Mouse (Mus musculus) thymus, adult 2 months (tissue): Measurements from ENCODE around the gene Nmd3. TPM values are rescaled to one million over a fixed set of nuclear protein-coding genes. Genes with fewer than 3 reads are reported as not detected.

Source experiments
- DNase-seq: peaks from one replicate; pipeline ENCODE4 v3.0.0; 2021
- H3K27ac ChIP-seq: fragments of 200-500 bp; 2 replicates; pipeline ENCODE4 v1.5.1; 2012; ENCODE audit warnings: low read length, control low read depth; ENCODE audit not compliant: control insufficient read depth, insufficient read depth
- H3K27me3 ChIP-seq: fragments of 200-500 bp; 2 replicates; pipeline ENCODE4 v1.6.1; 2012; ENCODE audit warnings: mild to moderate bottlenecking, low read length, moderate library complexity, mixed read lengths; ENCODE audit not compliant: control insufficient read depth, insufficient read depth
- H3K36me3 ChIP-seq: fragments of 200-500 bp; 2 replicates; pipeline ENCODE4 v1.6.1; 2012; ENCODE audit warnings: mild to moderate bottlenecking, low read length, moderate library complexity; ENCODE audit not compliant: control insufficient read depth, insufficient read depth
- H3K4me1 ChIP-seq: fragments of 200-500 bp; replicated peaks from 2 replicates; pipeline ENCODE4 v1.6.1; 2012; ENCODE audit warnings: low read length; ENCODE audit not compliant: control insufficient read depth, insufficient read depth
- H3K4me3 ChIP-seq: fragments of 200-500 bp; 2 replicates; pipeline ENCODE4 v1.5.1; 2012; ENCODE audit warnings: mild to moderate bottlenecking, low read length, control low read depth, moderate library complexity; ENCODE audit not compliant: control insufficient read depth, insufficient read depth
- CTCF ChIP-seq: fragments of 200-500 bp; IDR thresholded peaks from 2 replicates; pipeline ENCODE4 v1.5.1; 2012; ENCODE audit warnings: mild to moderate bottlenecking, control low read depth, low read length, moderate library complexity, borderline replicate concordance; ENCODE audit not compliant: control insufficient read depth, poor library complexity, insufficient read depth; ENCODE audit errors: extremely low read depth
- POLR2A ChIP-seq: fragments of 200-500 bp; IDR thresholded peaks from 2 replicates; pipeline ENCODE4 v1.6.1; 2012; ENCODE audit warnings: mild to moderate bottlenecking, low read length, control low read depth, moderate library complexity; ENCODE audit not compliant: control insufficient read depth, poor library complexity, insufficient read depth; ENCODE audit errors: extremely low read depth
- WGBS: fragments of 180-500 bp; shearing (Covaris S2); methylation state at CpG from one replicate; pipeline ENCODE4 v1.1.7; 2018; 5-methylcytosine and 5-hydroxymethylcytosine counted together
- polyA plus RNA-seq: library from polyadenylated mRNA; depleted of rRNA; stranded (reverse); fragments of >200 nt; gene quantifications from 2 replicates; pipeline ENCODE4 v1.2.3, GENCODE M21; 2012; rRNA removed

Gene Nmd3
- 57.6 and 65.3 TPM in 2 replicates for polyA plus RNA-seq

DNA sequence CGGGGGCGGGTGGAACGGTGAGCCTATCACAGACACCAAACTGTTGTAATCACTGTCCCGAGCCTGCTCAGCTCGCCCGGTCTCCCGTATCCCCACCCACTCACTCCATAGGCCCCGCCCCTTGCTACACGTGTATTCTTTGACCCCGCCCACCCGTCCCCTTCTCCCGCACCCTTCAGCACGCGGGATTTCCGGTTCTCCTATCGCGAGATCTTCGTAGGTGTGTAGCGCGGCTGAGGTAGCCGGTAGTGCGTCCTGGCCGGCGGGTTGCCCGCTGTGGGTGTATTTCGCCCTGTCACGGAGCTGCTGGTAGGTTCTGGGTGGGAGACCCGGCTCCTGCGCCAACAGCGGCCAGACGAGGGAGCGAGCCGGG lies at the start of gene Nmd3:
TSS of gene Nmd3 (plus strand) at position 172 of the 373 bp plus-strand sequence.
- DNase-seq, result peak; percentile 89
- H3K36me3 ChIP-seq, result peaks cover 3% of the 10 kb centered on the region; the same call in 1 of the 2 replicates
- H3K4me3 ChIP-seq, result peak within 1 kb of the TSS; percentile 99
- WGBS, result under 1% methylated on average over 33 of the region's 33 CpGs
- peak within 1 kb of the TSS; percentile 12; the same call in 1 of the 2 replicates for H3K27ac ChIP-seq
- TF ChIP-seq POLR2A (peak; percentile 84), CTCF (no peak)
- no peaks in the 10 kb centered on the region for H3K27me3 ChIP-seq
- peaks cover 12% of the 10 kb centered on the region for H3K4me1 ChIP-seq

DNA sequence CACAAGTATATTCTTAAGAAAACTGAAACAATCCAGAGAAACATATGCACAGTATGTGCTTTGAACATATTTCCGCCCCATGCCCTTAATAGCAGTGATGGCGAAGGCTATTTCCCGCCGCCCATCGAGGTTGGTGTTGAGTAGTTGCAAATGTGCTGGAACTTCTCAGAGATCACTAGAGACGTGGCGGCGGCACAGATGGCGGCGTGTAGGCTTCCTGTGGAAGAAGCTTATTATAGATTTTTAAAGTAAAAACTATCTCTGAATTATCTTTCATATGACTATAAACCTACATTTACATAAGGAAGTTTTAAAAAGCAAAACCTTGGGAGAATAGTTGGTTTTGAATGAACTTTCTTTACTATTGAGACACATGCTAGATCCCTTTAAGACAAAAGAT lies 48.4 kb upstream of the Nmd3 start:
- H3K27ac ChIP-seq, result no peak overlapping the region
- 95% methylated on average over 10 of the region's 10 CpGs for WGBS
- H3K4me3 ChIP-seq, result no peak overlapping the region
- TF ChIP-seq POLR2A (no peak), CTCF (no peak)
- H3K36me3 ChIP-seq, result no peaks in the 10 kb centered on the region
- H3K4me1 ChIP-seq, result no peaks in the 10 kb centered on the region
- DNase-seq, result no peak
- no peaks in the 10 kb centered on the region for H3K27me3 ChIP-seq

DNA sequence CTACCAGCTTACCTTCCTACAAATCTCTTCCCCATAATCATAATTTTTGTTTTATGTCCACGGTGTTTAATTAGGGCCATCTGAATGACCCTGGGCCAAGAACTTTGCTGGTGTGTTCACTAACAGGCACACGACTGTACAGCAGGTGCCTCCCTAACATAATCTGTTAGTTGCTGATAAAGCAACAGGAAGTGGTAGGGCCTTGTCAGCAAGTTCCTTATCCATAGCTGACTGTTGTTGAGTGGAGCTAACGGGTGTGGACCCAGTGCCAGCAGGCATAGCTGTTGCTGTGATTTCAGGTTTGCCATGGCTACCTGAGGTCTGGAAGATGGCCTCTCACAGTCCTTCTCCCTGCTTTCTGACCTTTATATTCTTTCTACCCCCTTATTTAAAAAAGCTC lies 47.6 kb upstream of the Nmd3 start:
- no peak for TF ChIP-seq POLR2A
- TF ChIP-seq CTCF, result no peak
- H3K27me3 ChIP-seq, result no peaks in the 10 kb centered on the region
- H3K36me3 ChIP-seq, result no peaks in the 10 kb centered on the region
- no peak overlapping the region for H3K27ac ChIP-seq
- no peaks in the 10 kb centered on the region for H3K4me1 ChIP-seq
- no peak overlapping the region for H3K4me3 ChIP-seq
- no peak for DNase-seq
- WGBS, result 10% methylated on average over 3 of the region's 3 CpGs

DNA sequence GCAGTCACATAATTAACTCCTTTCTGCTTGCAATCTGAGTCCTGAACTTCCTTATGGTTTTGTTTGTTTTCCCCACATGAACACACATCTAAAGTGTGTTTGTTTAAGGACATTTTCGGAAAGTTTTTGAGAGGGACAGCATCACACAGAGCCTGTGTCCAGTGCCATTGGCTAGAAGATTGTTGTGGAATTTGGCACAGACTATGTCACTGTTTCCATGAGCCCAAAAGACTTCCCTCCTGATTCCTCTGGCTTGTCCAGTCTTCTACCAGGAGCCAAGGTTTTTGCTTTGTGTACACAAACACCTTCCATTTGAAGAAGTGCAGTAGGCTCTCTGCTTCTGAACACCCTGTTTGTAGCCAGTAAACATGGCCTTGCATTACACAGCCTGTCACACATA lies 32.0 kb upstream of the Nmd3 start:
- TF ChIP-seq CTCF, result no peak
- no peak for TF ChIP-seq POLR2A
- 95% methylated on average over 1 of the region's 1 CpGs for WGBS
- H3K4me3 ChIP-seq, result no peak overlapping the region

DNA sequence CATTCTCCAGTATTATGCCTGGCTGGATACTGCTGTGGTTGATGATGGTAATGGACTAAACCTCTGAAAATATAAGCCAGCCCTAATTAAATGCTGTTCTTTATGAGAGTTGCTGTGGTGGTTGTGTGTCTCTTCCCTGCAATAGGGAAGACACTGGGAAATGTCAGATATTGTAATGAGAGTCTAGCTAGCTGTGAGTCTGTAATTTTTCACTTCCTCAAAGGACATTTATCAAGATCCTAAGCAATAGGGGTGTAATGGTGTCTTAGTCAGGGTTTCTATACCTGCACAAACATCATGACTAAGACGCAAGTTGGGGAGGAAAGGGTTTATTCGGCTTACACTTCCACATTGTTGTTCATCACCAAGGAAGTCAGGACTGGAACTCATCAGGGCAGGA lies 30.8 kb upstream of the Nmd3 start:
- WGBS, result 94% methylated on average over 2 of the region's 2 CpGs
- no peaks in the 10 kb centered on the region for H3K36me3 ChIP-seq
- H3K27me3 ChIP-seq, result no peaks in the 10 kb centered on the region
- TF ChIP-seq POLR2A (no peak), CTCF (no peak)
- H3K27ac ChIP-seq, result no peak overlapping the region
- DNase-seq, result no peak
- H3K4me3 ChIP-seq, result no peak overlapping the region
- no peaks in the 10 kb centered on the region for H3K4me1 ChIP-seq

More for the DNA sequence above, 32.0 kb upstream of the Nmd3 start:
- no peaks in the 10 kb centered on the region for H3K36me3 ChIP-seq
- no peak for DNase-seq
- no peak overlapping the region for H3K27ac ChIP-seq
- H3K27me3 ChIP-seq, result no peaks in the 10 kb centered on the region
- no peaks in the 10 kb centered on the region for H3K4me1 ChIP-seq

DNA sequence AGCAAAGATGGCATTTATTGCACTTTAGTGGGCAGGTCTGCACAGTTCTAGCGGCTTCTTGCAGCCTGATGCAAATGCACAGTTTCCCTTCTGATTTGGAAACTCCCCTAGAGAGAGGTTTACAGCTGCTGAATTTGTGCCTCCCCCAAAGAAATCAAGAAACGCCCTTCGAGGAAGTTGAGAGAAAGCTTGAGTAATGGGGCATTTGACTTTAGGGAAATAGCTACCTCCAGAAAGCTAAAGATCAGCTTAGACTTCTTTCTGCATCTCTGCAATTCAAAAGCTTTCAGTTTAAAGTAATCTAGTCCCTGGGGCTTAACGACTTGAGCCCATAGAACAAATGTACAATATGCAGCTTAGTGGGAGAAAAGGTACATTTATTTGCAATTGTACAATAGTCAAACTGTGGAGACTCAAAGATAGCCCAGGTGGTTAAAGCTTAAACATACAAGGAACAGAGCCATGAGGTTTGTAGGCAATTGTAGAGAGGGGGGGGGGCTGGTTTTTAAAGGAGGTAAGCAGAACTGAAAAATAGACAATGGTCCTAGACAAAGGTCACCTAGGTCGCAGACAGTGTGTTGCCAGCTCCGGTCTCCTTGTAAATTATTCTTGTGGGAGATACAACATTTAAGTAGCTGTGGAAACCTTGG lies 21.8 kb upstream of the Nmd3 start:
- TF ChIP-seq CTCF (no peak), POLR2A (no peak)
- no peaks in the 10 kb centered on the region for H3K27me3 ChIP-seq
- 0 out of 2 replicates have a peak, but pooled peaks cover 3% of the 10 kb centered on the region for H3K4me1 ChIP-seq
- no peak overlapping the region for H3K27ac ChIP-seq
- no peak for DNase-seq
- H3K36me3 ChIP-seq, result no peaks in the 10 kb centered on the region
- no peak overlapping the region for H3K4me3 ChIP-seq
- 50% methylated on average over 6 of the region's 6 CpGs for WGBS
